Mouse (Mus musculus): ENCODE measurements around the gene Gnaq. TPM values are rescaled to one million over a fixed set of nuclear protein-coding genes. Genes with fewer than 3 reads are reported as not detected.
A peak's percentile ranks its signal among the peaks of the same experiment; 100 is the strongest.

The Gnaq gene
- polyA plus RNA-seq, 1 experiment from 2014 or later: 24.5 TPM

DNA sequence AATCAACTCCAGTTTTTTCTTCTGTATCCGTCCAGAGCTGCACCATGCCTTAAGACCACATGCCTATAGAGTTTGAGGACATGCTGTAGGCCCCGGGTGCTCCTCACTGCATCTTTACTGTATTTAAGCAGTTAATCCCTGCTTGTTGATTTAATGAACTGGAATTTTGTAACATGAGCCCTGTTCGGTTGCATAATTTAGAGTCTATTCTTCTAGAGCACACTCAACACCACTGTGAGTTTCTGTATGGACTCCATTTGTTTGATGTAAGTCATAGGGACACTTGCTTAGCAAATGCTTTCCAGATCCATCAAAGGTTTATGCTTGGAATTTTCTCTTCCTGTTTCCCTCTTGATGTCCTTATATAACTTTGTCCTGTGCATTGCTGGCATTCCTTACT, 2.2 kb upstream of the Gnaq start:
- no peaks in the 10 kb centered on the region for H3K27me3 ChIP-seq (ENCODE audit: poor library complexity, severe bottlenecking)
- no peak for DNase-seq (ENCODE audit: extremely low spot score, low spot score)
- H3K36me3 ChIP-seq (replicated peaks): no peaks in the 10 kb centered on the region
- no peaks in the 10 kb centered on the region for H3K9me3 ChIP-seq
- H3K4me3 ChIP-seq: no peak overlapping the region
- WGBS: 77% methylated on average over 3 of the region's 3 CpGs
- H3K4me1 ChIP-seq: peaks cover 41% of the 10 kb centered on the region
- no peak overlapping the region for H3K27ac ChIP-seq

DNA sequence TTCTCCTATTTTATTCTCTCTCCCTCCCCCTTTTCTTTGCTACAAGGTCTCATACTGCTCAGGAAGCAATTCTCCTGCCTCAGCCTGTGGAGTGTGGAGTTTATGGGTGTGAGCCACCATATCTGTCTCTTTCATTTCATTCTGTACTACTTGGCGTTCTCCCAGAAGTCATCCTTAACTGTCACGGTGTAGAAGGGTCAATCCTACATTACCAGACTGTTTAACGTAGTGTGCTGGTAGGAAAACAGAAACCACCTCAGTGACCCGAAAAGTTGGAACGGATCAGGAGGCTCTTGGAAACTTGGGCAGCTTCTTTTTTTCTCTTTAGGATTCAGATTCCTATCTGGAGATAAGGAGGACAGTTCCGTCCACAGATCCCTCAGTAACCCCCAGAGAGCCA, 800 bp upstream of the Gnaq start:
- H3K4me1 ChIP-seq: peaks cover 46% of the 10 kb centered on the region
- H3K4me3 ChIP-seq: peak overlapping the region; percentile 97
- H3K27me3 ChIP-seq (ENCODE audit: poor library complexity, severe bottlenecking): no peaks in the 10 kb centered on the region
- no peaks in the 10 kb centered on the region for H3K36me3 ChIP-seq (replicated peaks)
- H3K27ac ChIP-seq: peak overlapping the region; percentile 99
- no peak for DNase-seq (ENCODE audit: extremely low spot score, low spot score)
- no peaks in the 10 kb centered on the region for H3K9me3 ChIP-seq
- 15% methylated on average over 6 of the region's 6 CpGs for WGBS

DNA sequence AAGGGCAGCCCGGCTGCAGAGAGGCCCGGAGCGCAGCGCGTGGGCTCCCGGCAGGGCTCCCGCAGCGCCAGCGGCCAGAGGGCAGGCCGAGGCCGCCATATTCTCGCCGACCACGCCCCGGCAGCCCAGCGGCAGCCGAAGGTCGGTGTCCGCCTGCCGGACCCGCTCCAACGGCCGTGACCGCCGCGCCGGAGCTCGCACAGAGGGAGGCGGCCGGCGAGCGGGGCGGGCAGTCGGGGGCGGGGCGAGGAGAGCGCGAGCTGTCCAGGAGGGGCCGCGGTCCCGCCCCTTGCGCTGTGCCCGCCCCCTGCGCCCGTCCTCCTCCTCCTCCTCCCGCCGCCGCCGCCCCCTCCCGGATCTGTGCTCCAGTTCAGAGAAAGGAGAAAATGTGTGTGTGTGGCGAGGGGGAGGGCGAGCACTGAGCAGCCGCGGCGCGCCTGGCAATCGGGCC, 266 bp upstream of the Gnaq start:
- no peaks in the 10 kb centered on the region for H3K27me3 ChIP-seq (ENCODE audit: poor library complexity, severe bottlenecking)
- WGBS: under 1% methylated on average over 49 of the region's 57 CpGs
- H3K27ac ChIP-seq: peak overlapping the region; percentile 99
- H3K4me1 ChIP-seq: peaks cover 46% of the 10 kb centered on the region
- DNase-seq (ENCODE audit: extremely low spot score, low spot score): peak; percentile 93
- no peaks in the 10 kb centered on the region for H3K36me3 ChIP-seq (replicated peaks)
- peak overlapping the region; percentile 97 for H3K4me3 ChIP-seq
- H3K9me3 ChIP-seq: no peaks in the 10 kb centered on the region

DNA sequence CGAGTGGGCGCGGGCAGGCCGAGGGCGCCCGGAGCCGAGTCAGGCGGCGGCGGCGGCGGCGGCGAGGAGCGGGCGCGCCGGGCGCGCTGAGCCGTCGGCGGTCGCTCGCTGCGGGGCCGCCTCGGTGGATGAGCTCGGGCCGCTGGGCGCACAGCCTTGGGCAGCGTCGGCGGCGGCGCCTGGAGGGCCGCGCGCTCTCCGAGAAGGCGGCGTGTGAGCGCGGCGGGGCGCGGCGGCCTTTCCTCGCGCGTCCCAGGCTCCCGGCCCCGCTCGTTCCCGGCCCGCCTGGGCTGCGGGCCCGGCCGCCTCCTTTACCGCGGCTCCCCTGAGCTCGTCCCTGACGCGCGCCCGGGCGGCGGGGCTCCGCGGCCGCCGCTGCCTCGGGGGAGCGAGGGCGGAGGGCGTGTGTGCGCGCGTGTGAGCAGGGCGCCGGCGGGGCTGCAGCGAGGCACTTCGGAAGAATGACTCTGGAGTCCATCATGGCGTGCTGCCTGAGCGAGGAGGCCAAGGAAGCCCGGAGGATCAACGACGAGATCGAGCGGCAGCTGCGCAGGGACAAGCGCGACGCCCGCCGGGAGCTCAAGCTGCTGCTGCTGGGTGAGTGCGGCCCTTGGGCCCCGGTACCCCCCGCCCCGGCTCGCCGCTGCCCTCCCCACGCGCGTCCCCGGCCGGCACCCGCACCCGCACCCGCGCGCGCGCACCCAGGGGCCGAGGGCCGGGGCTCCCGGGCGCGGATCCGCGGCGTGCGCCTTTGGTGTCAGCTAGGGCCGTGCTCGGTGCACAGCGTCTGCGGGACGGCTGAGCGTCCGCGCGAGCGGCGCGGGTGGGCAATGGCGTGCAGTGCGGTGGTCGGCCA, 462 bp downstream of the Gnaq start:
- Histone ChIP-seq H3K9me3 (no peaks in the 10 kb centered on the region), H3K4me3 (peak overlapping the region; percentile 97), H3K36me3 (replicated peaks) (no peaks in the 10 kb centered on the region), H3K27ac (peak overlapping the region; percentile 99), H3K4me1 (peaks cover 53% of the 10 kb centered on the region), H3K27me3 (ENCODE audit: poor library complexity, severe bottlenecking) (no peaks in the 10 kb centered on the region)
- under 1% methylated on average over 135 of the region's 139 CpGs for WGBS
- DNase-seq (ENCODE audit: extremely low spot score, low spot score): peak; percentile 65

DNA sequence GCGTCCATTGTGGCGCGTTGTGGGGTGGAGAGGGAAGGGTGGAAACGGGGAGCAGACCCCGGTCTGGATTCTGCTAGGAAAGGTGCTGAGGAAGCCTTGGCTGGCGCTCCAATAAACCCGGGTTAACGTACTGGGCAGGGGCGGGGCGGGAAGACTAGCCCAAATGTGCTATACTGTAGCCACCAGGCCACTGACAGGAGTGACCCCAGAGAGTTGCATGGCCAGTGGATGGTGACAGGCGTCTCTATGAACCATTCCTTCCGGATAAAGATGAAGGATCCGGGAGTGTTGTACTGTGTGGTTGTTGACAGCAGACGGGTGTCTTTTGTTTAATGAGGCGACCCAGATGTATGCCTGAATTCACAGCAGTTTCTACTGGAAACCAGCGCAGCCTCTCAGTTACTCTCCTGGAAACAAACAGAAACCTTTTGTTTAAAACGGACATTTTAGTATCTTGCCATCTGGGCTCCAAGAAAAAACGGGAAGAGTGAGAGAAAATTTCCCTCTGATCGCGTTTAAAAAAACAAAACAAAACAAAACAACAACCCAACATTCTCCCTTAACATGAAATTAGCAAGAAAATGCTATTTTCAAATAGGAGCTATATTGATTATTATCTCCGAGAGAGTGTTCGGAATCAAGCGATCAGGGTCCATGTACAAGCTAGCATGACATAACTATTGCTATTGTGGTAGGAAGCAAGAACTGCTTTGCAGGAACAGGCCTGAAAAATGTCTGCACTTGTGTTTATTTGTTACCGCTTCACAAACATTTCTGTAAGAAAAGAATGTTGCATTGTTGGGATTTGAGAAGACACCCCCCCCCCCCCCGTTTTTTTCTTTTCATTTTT, 1.3 kb downstream of the Gnaq start:
- DNase-seq (ENCODE audit: extremely low spot score, low spot score): peak; percentile 56
- peak overlapping the region; percentile 97 for H3K4me3 ChIP-seq
- no peaks in the 10 kb centered on the region for H3K36me3 ChIP-seq (replicated peaks)
- H3K4me1 ChIP-seq: peaks cover 60% of the 10 kb centered on the region
- H3K27me3 ChIP-seq (ENCODE audit: poor library complexity, severe bottlenecking): no peaks in the 10 kb centered on the region
- 17% methylated on average over 25 of the region's 25 CpGs for WGBS
- no peaks in the 10 kb centered on the region for H3K9me3 ChIP-seq
- H3K27ac ChIP-seq: peak overlapping the region; percentile 99

DNA sequence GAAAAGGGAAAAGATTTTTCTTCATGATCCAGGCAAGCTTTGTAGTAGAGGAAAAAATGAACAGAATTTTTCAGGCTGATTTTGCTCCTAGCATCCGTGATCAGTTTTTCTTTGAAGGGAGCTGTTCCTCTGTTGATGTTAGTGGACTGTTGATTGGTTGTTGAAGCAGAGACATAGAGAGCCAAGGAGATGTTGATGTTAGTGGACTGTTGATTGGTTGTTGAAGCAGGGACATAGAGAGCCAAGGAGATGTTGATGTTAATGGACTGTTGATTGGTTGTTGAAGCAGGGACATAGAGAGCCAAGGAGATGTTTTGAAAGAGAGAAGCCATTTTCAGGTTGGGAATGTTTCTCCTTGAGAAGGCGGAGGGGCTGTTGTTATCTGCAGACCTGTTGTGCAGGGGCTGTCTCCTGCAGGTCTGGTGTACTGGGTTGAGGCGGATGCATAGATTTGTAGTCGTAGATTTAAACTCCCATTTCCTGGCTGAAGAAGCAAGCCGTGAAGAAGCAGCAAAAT, 5.5 kb downstream of the Gnaq start:
- no peak for DNase-seq (ENCODE audit: extremely low spot score, low spot score)
- H3K27ac ChIP-seq: no peak overlapping the region
- H3K4me3 ChIP-seq: no peak overlapping the region
- H3K36me3 ChIP-seq (replicated peaks): peaks cover 14% of the 10 kb centered on the region
- H3K4me1 ChIP-seq: peaks cover 74% of the 10 kb centered on the region
- H3K9me3 ChIP-seq: no peaks in the 10 kb centered on the region
- 87% methylated on average over 5 of the region's 5 CpGs for WGBS
- H3K27me3 ChIP-seq (ENCODE audit: poor library complexity, severe bottlenecking): no peaks in the 10 kb centered on the region

DNA sequence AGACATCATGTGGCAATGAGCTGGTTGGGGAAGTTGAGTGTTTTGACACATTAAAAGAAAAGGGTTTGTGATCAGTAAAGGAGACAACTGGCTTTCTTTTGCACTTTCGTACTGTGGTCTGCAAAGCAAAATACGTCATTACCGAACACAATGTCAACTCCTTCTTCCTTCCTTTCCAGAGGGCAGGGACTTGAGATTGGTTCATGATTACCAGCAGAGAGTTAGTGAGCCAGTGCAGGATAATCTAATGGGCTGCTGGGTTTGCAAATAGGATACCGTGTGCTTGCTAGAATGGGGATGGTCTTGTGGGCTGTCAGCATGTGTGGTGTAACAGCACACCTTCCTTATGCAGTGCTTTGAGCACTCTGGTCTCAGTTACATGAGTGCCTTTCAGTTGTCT, 8.1 kb downstream of the Gnaq start:
- Histone ChIP-seq H3K4me3 (no peak overlapping the region), H3K4me1 (peaks cover 55% of the 10 kb centered on the region), H3K36me3 (replicated peaks) (peaks cover 22% of the 10 kb centered on the region), H3K27me3 (ENCODE audit: poor library complexity, severe bottlenecking) (no peaks in the 10 kb centered on the region), H3K27ac (no peak overlapping the region), H3K9me3 (no peaks in the 10 kb centered on the region; the same call in 1 of the 2 replicates)
- no peak for DNase-seq (ENCODE audit: extremely low spot score, low spot score)
- WGBS: 71% methylated on average over 4 of the region's 4 CpGs

DNA sequence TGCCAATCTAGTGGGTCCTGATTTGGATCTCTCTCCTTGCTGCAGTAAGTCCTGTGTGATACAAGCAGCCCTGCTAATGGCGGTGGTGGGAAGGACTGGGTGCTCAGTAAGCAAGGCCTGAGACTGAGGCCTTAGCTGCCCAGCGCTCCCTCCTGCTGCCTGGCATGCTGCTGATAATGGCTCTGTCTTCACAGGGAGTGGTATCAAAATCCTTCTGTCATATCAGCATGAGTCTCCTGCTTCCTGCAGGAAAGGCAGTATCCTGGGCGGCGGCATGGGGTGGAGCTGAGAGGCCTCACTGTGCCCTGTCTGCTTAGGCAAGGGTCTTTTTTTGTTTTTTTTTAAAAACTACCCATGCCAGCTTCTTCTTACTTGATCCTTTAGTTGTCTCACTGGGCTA, 9.2 kb downstream of the Gnaq start:
- peaks cover 22% of the 10 kb centered on the region for H3K36me3 ChIP-seq (replicated peaks)
- 77% methylated on average over 4 of the region's 4 CpGs for WGBS
- DNase-seq (ENCODE audit: extremely low spot score, low spot score): no peak
- H3K4me1 ChIP-seq: peaks cover 52% of the 10 kb centered on the region
- H3K4me3 ChIP-seq: no peak overlapping the region
- H3K9me3 ChIP-seq: no peaks in the 10 kb centered on the region; the same call in 1 of the 2 replicates
- no peaks in the 10 kb centered on the region for H3K27me3 ChIP-seq (ENCODE audit: poor library complexity, severe bottlenecking)
- no peak overlapping the region for H3K27ac ChIP-seq

DNA sequence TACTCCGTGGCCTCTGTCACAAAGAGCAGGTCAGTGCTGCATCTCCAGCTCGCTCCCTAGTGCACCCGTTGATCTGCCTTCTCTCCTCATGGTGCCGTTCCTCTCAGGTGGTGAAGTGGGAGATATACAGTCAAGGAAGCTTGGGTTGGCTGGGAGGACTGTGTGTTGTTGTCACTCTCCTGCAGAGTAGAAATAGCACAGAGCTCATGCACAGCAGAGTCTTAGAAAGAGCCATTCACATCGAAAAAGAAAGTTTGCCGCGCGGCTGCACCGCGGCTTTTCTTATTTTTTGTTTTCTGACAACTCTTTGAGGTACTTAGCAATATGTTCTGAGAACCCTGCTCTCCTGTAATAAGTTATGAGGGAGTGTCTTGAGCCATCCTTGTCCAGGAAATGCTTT, 10.4 kb downstream of the Gnaq start:
- Histone ChIP-seq H3K27me3 (ENCODE audit: poor library complexity, severe bottlenecking) (no peaks in the 10 kb centered on the region), H3K4me3 (no peak overlapping the region), H3K9me3 (no peaks in the 10 kb centered on the region; the same call in 1 of the 2 replicates), H3K36me3 (replicated peaks) (peaks cover 22% of the 10 kb centered on the region), H3K4me1 (peaks cover 46% of the 10 kb centered on the region), H3K27ac (no peak overlapping the region)
- DNase-seq (ENCODE audit: extremely low spot score, low spot score): no peak
- WGBS: 88% methylated on average over 10 of the region's 10 CpGs

DNA sequence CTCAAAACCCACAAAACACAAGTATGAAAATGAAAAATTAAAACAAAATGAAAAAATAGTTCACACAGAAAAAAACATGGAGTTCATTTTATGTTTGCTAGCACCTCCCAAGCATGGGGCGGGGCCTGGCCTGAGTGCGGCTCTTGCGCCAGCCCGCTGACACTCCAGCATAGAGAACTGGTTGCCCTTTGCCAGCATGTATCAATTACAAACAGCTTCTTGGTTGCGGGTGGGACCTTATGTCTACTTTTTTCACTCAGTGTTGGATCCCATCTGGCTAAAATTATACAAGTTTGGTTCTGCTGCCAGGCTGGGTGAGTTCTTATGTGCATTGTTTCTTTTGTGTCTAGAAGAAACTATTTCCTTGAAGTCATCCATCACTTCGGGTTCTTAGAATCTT, 14.8 kb downstream of the Gnaq start:
- Histone ChIP-seq H3K4me3 (no peak overlapping the region), H3K27me3 (ENCODE audit: poor library complexity, severe bottlenecking) (no peaks in the 10 kb centered on the region), H3K27ac (no peak overlapping the region), H3K4me1 (peaks cover 5% of the 10 kb centered on the region; the same call in 1 of the 2 replicates), H3K36me3 (replicated peaks) (peaks cover 19% of the 10 kb centered on the region), H3K9me3 (no peaks in the 10 kb centered on the region; the same call in 1 of the 2 replicates)
- 92% methylated on average over 6 of the region's 6 CpGs for WGBS
- DNase-seq (ENCODE audit: extremely low spot score, low spot score): no peak

DNA sequence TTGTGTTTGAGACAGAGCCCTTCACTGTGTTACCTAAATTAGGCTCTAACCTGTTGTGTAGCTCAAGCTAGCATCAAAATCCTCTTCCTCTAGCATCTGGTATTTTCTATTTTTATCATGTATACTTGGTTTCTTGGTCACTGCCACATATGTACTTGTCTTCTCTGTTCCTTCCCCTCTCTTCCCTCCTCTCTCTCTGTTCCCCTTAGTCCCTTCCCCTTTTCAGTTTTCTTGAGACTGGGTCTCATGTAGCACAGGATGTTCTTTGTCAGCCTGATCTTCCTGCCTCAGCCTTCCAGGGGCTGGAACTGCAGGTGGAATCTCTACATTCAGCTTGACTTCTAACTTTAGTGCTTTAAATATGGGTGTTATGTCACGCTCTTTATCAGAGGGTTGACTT, 16.5 kb downstream of the Gnaq start:
- H3K27me3 ChIP-seq (ENCODE audit: poor library complexity, severe bottlenecking): no peaks in the 10 kb centered on the region
- WGBS: 93% methylated on average over 1 of the region's 1 CpGs
- no peaks in the 10 kb centered on the region for H3K4me1 ChIP-seq
- no peaks in the 10 kb centered on the region; the same call in 1 of the 2 replicates for H3K9me3 ChIP-seq
- peaks cover 6% of the 10 kb centered on the region; the same call in 1 of the 2 replicates for H3K36me3 ChIP-seq (replicated peaks)
- no peak overlapping the region for H3K27ac ChIP-seq
- no peak overlapping the region for H3K4me3 ChIP-seq
- DNase-seq (ENCODE audit: extremely low spot score, low spot score): no peak

DNA sequence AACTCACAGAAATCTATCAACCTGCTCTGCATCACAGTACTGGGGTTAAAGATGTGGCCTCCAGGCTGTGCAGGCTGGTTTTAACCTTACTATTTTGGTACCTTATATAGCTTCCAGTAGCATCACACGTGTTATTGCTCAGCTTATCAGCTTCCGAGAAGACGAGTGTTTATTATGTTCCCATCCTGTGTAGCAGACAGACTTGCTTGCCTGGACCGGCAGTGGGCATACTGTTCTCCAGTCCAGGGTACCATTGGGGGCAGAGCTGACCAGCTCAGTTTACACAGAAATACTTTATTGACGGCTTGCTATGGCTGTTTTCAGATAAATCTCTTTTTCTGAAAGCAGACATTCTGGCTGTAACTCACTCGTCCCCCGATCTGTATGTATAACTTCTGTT, 17.7 kb downstream of the Gnaq start:
- Histone ChIP-seq H3K4me1 (no peaks in the 10 kb centered on the region), H3K4me3 (no peak overlapping the region), H3K27ac (no peak overlapping the region), H3K9me3 (no peaks in the 10 kb centered on the region), H3K36me3 (replicated peaks) (peaks cover 6% of the 10 kb centered on the region; the same call in 1 of the 2 replicates), H3K27me3 (ENCODE audit: poor library complexity, severe bottlenecking) (no peaks in the 10 kb centered on the region)
- WGBS: 88% methylated on average over 7 of the region's 7 CpGs
- DNase-seq (ENCODE audit: extremely low spot score, low spot score): no peak
